14 mouse cellular contexts compared by ENCODE assay signal in the genomic region with DNA sequence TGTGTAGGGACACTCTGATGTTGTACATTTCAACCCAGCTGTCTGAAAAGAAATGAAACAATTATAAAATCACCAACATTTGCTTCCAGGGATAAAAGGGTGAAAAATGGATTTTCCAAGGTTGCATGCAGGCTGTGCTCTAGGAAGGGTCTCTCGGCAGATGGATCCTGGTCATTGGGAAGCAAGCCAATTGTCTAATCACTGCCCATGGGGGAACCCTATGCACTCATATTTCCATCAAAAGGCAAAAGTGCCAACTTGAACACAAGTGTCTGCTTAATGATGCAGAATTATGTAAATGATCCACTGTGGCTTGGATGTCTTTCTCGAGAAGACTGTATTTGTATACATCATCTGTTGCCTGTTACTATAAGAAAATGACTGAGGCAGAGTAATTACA.
"Had no signal": no experiment of that assay in that cellular context is flagged by ENCODE, and none has a peak within 500 bp of the region (broad histone marks: within the 10 kb centered on the region; RNA-seq: fewer than 3 reads in every experiment).

No protein-coding gene starts in this region.

- ATAC-seq: lung, postnatal 0 days; midbrain, embryonic 16.5 days had no signal

- H3K36me3 ChIP-seq: limb, embryonic 10.5 days; liver, embryonic 15.5 days had no signal

- H3K9me3 ChIP-seq: limb, embryonic 10.5 days; liver, embryonic 15.5 days had no signal

- H3K4me1 ChIP-seq: limb, embryonic 10.5 days; liver, embryonic 15.5 days had no signal

- DNase-seq: kidney, adult 11 months; kidney, adult 9 months; kidney, postnatal 10 days; kidney, postnatal 4 days; lung, adult 2 months; lung, postnatal 36 days; right cerebral cortex, postnatal 14 days; thymus, postnatal 36 days had no signal

- H3K27me3 ChIP-seq: liver, embryonic 15.5 days had no signal

- H3K9ac ChIP-seq: liver, embryonic 15.5 days had no signal

- H3K4me2 ChIP-seq: liver, embryonic 11.5 days; liver, embryonic 15.5 days had no signal

- H3K27ac ChIP-seq: layer of hippocampus, adult 2 months; limb, embryonic 10.5 days; liver, embryonic 15.5 days had no signal

- H3K4me3 ChIP-seq: layer of hippocampus, adult 2 months; limb, embryonic 10.5 days; liver, embryonic 15.5 days had no signal
